Mouse (Mus musculus): ENCODE measurements around the gene Gm20388. TPM values are rescaled to one million over a fixed set of nuclear protein-coding genes. Genes with fewer than 3 reads are reported as not detected.

Gm20388 gene
- polyA plus RNA-seq, 1 experiment from 2014 or later, result 7.4 TPM

- no peaks in the 10 kb centered on the region for H3K27me3 ChIP-seq
- no peak overlapping the region for H3K27ac ChIP-seq
- H3K36me3 ChIP-seq, result no peaks in the 10 kb centered on the region
- H3K9ac ChIP-seq, result no peak overlapping the region
- no peak overlapping the region for H3K4me3 ChIP-seq (replicated peaks)
- 95% methylated on average over 15 of the region's 15 CpGs for WGBS
- H3K4me2 ChIP-seq, result no peak overlapping the region
- no peak for ATAC-seq (replicated peaks; ENCODE audit: low FRiP score)
- H3K4me1 ChIP-seq, result no peaks in the 10 kb centered on the region
- no peaks in the 10 kb centered on the region for H3K9me3 ChIP-seq (replicated peaks)
These were observed 4452.7 kb downstream of the Gm20388 start for GRCm38 (mm10) chr8:124363337-124363736.

GRCm38 (mm10) chr8:124368213-124368612, 4457.6 kb downstream of the Gm20388 start:
- Histone ChIP-seq H3K4me2 (no peak overlapping the region), H3K36me3 (no peaks in the 10 kb centered on the region), H3K9ac (no peak overlapping the region), H3K9me3 (replicated peaks) (no peaks in the 10 kb centered on the region), H3K4me1 (no peaks in the 10 kb centered on the region), H3K4me3 (replicated peaks) (no peak overlapping the region), H3K27me3 (no peaks in the 10 kb centered on the region), H3K27ac (no peak overlapping the region)
- no peak for ATAC-seq (replicated peaks; ENCODE audit: low FRiP score)
- 13% methylated on average over 8 of the region's 8 CpGs for WGBS

- H3K4me2 ChIP-seq, result no peak overlapping the region
- no peak overlapping the region for H3K4me3 ChIP-seq (replicated peaks)
- H3K9ac ChIP-seq, result no peak overlapping the region
- H3K4me1 ChIP-seq, result no peaks in the 10 kb centered on the region
- H3K27me3 ChIP-seq, result no peaks in the 10 kb centered on the region
- WGBS, result 81% methylated on average over 17 of the region's 17 CpGs
- H3K27ac ChIP-seq, result no peak overlapping the region
- no peaks in the 10 kb centered on the region for H3K36me3 ChIP-seq
- H3K9me3 ChIP-seq (replicated peaks), result no peaks in the 10 kb centered on the region
- no peak for ATAC-seq (replicated peaks; ENCODE audit: low FRiP score)
These were observed 4460.0 kb downstream of the Gm20388 start for GRCm38 (mm10) chr8:124370422-124371183.

- ATAC-seq (replicated peaks; ENCODE audit: low FRiP score), result no peak
- H3K9me3 ChIP-seq (replicated peaks), result no peaks in the 10 kb centered on the region
- WGBS, result 86% methylated on average over 23 of the region's 23 CpGs
- no peak overlapping the region for H3K27ac ChIP-seq
- no peaks in the 10 kb centered on the region for H3K4me1 ChIP-seq
- H3K4me2 ChIP-seq, result no peak overlapping the region
- H3K9ac ChIP-seq, result no peak overlapping the region
- H3K36me3 ChIP-seq, result no peaks in the 10 kb centered on the region
- H3K4me3 ChIP-seq (replicated peaks), result no peak overlapping the region
- no peaks in the 10 kb centered on the region for H3K27me3 ChIP-seq
These were observed 4460.9 kb downstream of the Gm20388 start for GRCm38 (mm10) chr8:124371410-124372123.

- no peaks in the 10 kb centered on the region for H3K27me3 ChIP-seq
- H3K4me1 ChIP-seq, result no peaks in the 10 kb centered on the region
- H3K9ac ChIP-seq, result no peak overlapping the region
- WGBS, result 93% methylated on average over 5 of the region's 5 CpGs
- no peak overlapping the region for H3K27ac ChIP-seq
- ATAC-seq (replicated peaks; ENCODE audit: low FRiP score), result no peak
- no peak overlapping the region for H3K4me2 ChIP-seq
- no peaks in the 10 kb centered on the region for H3K36me3 ChIP-seq
- H3K9me3 ChIP-seq (replicated peaks), result no peaks in the 10 kb centered on the region
- no peak overlapping the region for H3K4me3 ChIP-seq (replicated peaks)
These were observed 4463.1 kb downstream of the Gm20388 start for GRCm38 (mm10) chr8:124373753-124374152.

GRCm38 (mm10) chr8:124375168-124375567, 4464.5 kb downstream of the Gm20388 start:
- H3K4me1 ChIP-seq, result no peaks in the 10 kb centered on the region
- no peak overlapping the region for H3K4me3 ChIP-seq (replicated peaks)
- no peak overlapping the region for H3K4me2 ChIP-seq
- H3K27me3 ChIP-seq, result no peaks in the 10 kb centered on the region
- no peak overlapping the region for H3K27ac ChIP-seq
- H3K36me3 ChIP-seq, result no peaks in the 10 kb centered on the region
- 66% methylated on average over 6 of the region's 6 CpGs for WGBS
- no peaks in the 10 kb centered on the region for H3K9me3 ChIP-seq (replicated peaks)
- H3K9ac ChIP-seq, result no peak overlapping the region
- no peak for ATAC-seq (replicated peaks; ENCODE audit: low FRiP score)

GRCm38 (mm10) chr8:124375727-124376126, 4465.1 kb downstream of the Gm20388 start:
- Histone ChIP-seq H3K9ac (no peak overlapping the region), H3K4me3 (replicated peaks) (no peak overlapping the region), H3K4me1 (no peaks in the 10 kb centered on the region), H3K27ac (no peak overlapping the region), H3K27me3 (no peaks in the 10 kb centered on the region), H3K4me2 (no peak overlapping the region), H3K9me3 (replicated peaks) (no peaks in the 10 kb centered on the region), H3K36me3 (no peaks in the 10 kb centered on the region)
- ATAC-seq (replicated peaks; ENCODE audit: low FRiP score), result no peak
- WGBS, result 78% methylated on average over 9 of the region's 9 CpGs

- Histone ChIP-seq H3K27ac (no peak overlapping the region), H3K36me3 (no peaks in the 10 kb centered on the region), H3K4me3 (replicated peaks) (no peak overlapping the region), H3K9me3 (replicated peaks) (no peaks in the 10 kb centered on the region), H3K4me2 (no peak overlapping the region), H3K27me3 (no peaks in the 10 kb centered on the region), H3K9ac (no peak overlapping the region), H3K4me1 (no peaks in the 10 kb centered on the region)
- no peak for ATAC-seq (replicated peaks; ENCODE audit: low FRiP score)
- 91% methylated on average over 12 of the region's 12 CpGs for WGBS
These were observed 4465.8 kb downstream of the Gm20388 start for GRCm38 (mm10) chr8:124376406-124376805.

- H3K27me3 ChIP-seq, result no peaks in the 10 kb centered on the region
- no peaks in the 10 kb centered on the region for H3K4me1 ChIP-seq
- no peak for ATAC-seq (replicated peaks; ENCODE audit: low FRiP score)
- no peak overlapping the region for H3K9ac ChIP-seq
- no peak overlapping the region for H3K27ac ChIP-seq
- H3K4me3 ChIP-seq (replicated peaks), result no peak overlapping the region
- H3K36me3 ChIP-seq, result no peaks in the 10 kb centered on the region
- 67% methylated on average over 6 of the region's 6 CpGs for WGBS
- no peaks in the 10 kb centered on the region for H3K9me3 ChIP-seq (replicated peaks)
- H3K4me2 ChIP-seq, result no peak overlapping the region
These were observed 4468.6 kb downstream of the Gm20388 start for GRCm38 (mm10) chr8:124379289-124379688.

GRCm38 (mm10) chr8:124382235-124382634, 4471.6 kb downstream of the Gm20388 start:
- ATAC-seq (replicated peaks; ENCODE audit: low FRiP score), result no peak

GRCm38 (mm10) chr8:124384336-124384735, 4473.7 kb downstream of the Gm20388 start:
- no peak overlapping the region for H3K4me2 ChIP-seq
- H3K27me3 ChIP-seq, result no peaks in the 10 kb centered on the region
- ATAC-seq (replicated peaks; ENCODE audit: low FRiP score), result no peak
- WGBS, result 90% methylated on average over 19 of the region's 19 CpGs
- no peak overlapping the region for H3K9ac ChIP-seq
- H3K36me3 ChIP-seq, result no peaks in the 10 kb centered on the region
- H3K27ac ChIP-seq, result no peak overlapping the region
- no peak overlapping the region for H3K4me3 ChIP-seq (replicated peaks)
- no peaks in the 10 kb centered on the region for H3K4me1 ChIP-seq
- no peaks in the 10 kb centered on the region for H3K9me3 ChIP-seq (replicated peaks)

More at GRCm38 (mm10) chr8:124382235-124382634, 4471.6 kb downstream of the Gm20388 start:
- 75% methylated on average over 10 of the region's 10 CpGs for WGBS
- Histone ChIP-seq H3K27ac (no peak overlapping the region), H3K36me3 (no peaks in the 10 kb centered on the region), H3K27me3 (no peaks in the 10 kb centered on the region), H3K9ac (no peak overlapping the region), H3K9me3 (replicated peaks) (no peaks in the 10 kb centered on the region), H3K4me3 (replicated peaks) (no peak overlapping the region), H3K4me2 (no peak overlapping the region), H3K4me1 (no peaks in the 10 kb centered on the region)

GRCm38 (mm10) chr8:124386225-124386899, 4475.7 kb downstream of the Gm20388 start:
- H3K4me1 ChIP-seq, result no peaks in the 10 kb centered on the region
- H3K9me3 ChIP-seq (replicated peaks), result no peaks in the 10 kb centered on the region
- no peak overlapping the region for H3K4me2 ChIP-seq
- no peak overlapping the region for H3K27ac ChIP-seq
- ATAC-seq (replicated peaks; ENCODE audit: low FRiP score), result no peak
- H3K4me3 ChIP-seq (replicated peaks), result no peak overlapping the region
- 76% methylated on average over 23 of the region's 23 CpGs for WGBS
- H3K9ac ChIP-seq, result no peak overlapping the region
- no peaks in the 10 kb centered on the region for H3K36me3 ChIP-seq
- H3K27me3 ChIP-seq, result no peaks in the 10 kb centered on the region
